ENCODE assay signal across 24 mouse cellular contexts in genomic region chr6:83254242-83254641, GRCm38 (mm10).
"Had no signal": no experiment of that assay in that cellular context is flagged by ENCODE, and none has a peak within 500 bp of the region (broad histone marks: within the 10 kb centered on the region; RNA-seq: fewer than 3 reads in every experiment).

No protein-coding gene starts in this region.

- H3K4me3 ChIP-seq: gastrocnemius, adult 2 months; heart, embryonic 10.5 days; heart, embryonic 12.5 days; hindbrain, embryonic 10.5 days; hindbrain, embryonic 12.5 days; intestine, embryonic 15.5 days; layer of hippocampus, adult 2 months; left cerebral cortex, adult 2 months; limb, embryonic 10.5 days; limb, embryonic 12.5 days; liver, embryonic 13.5 days had no signal

- H3K4me2 ChIP-seq: heart, embryonic 12.5 days; hindbrain, embryonic 12.5 days; hindbrain, embryonic 14.5 days; intestine, embryonic 15.5 days; limb, embryonic 12.5 days; liver, embryonic 11.5 days; liver, embryonic 13.5 days had no signal

- H3K9ac ChIP-seq: heart, embryonic 12.5 days; hindbrain, embryonic 12.5 days; hindbrain, embryonic 14.5 days; intestine, embryonic 15.5 days; limb, embryonic 12.5 days; liver, embryonic 13.5 days had no signal

- H3K27me3 ChIP-seq: heart, embryonic 12.5 days; intestine, embryonic 15.5 days; liver, embryonic 13.5 days had no signal

- DNase-seq: gastrocnemius, adult 2 months; gastrocnemius, postnatal 10 days; gastrocnemius, postnatal 25 days; heart, adult 18-20 months; heart, postnatal 10 days; heart, postnatal 4 days; kidney, adult 18-20 months; kidney, postnatal 14 days; liver; liver, embryonic 13.5 days had no signal

- ATAC-seq: hindbrain, embryonic 16.5 days; inflammation-experienced regulatory T-cells, adult 6 months; intestine, embryonic 15.5 days; intestine, postnatal 0 days had no signal

- H3K36me3 ChIP-seq: heart, embryonic 10.5 days; heart, embryonic 12.5 days; hindbrain, embryonic 10.5 days; hindbrain, embryonic 12.5 days; intestine, embryonic 15.5 days; limb, embryonic 10.5 days; limb, embryonic 12.5 days; liver, embryonic 13.5 days had no signal

- H3K9me3 ChIP-seq: heart, embryonic 10.5 days; heart, embryonic 12.5 days; hindbrain, embryonic 10.5 days; hindbrain, embryonic 12.5 days; intestine, embryonic 15.5 days; limb, embryonic 10.5 days; limb, embryonic 12.5 days; liver, embryonic 13.5 days had no signal

- H3K27ac ChIP-seq: gastrocnemius, adult 2 months; heart, embryonic 10.5 days; hindbrain, embryonic 10.5 days; hindbrain, embryonic 12.5 days; hindbrain, embryonic 14.5 days; intestine, embryonic 15.5 days; layer of hippocampus, adult 2 months; left cerebral cortex, adult 2 months; limb, embryonic 10.5 days; limb, embryonic 12.5 days; liver, embryonic 13.5 days had no signal

- H3K4me1 ChIP-seq: hindbrain, embryonic 10.5 days; hindbrain, embryonic 12.5 days; intestine, embryonic 15.5 days; limb, embryonic 10.5 days; liver, embryonic 13.5 days had no signal
